Mouse (Mus musculus): ENCODE measurements around the gene Kantr. TPM values are rescaled to one million over a fixed set of nuclear protein-coding genes. Genes with fewer than 3 reads are reported as not detected.
"Not testable (repeated sequence)": the region's sequence is repeated elsewhere in the genome, so short reads cannot be mapped to it uniquely, and the experiment has no call there.

Kantr gene
- polyA plus RNA-seq, 1 experiment from 2014 or later: 14.9 TPM

DNA sequence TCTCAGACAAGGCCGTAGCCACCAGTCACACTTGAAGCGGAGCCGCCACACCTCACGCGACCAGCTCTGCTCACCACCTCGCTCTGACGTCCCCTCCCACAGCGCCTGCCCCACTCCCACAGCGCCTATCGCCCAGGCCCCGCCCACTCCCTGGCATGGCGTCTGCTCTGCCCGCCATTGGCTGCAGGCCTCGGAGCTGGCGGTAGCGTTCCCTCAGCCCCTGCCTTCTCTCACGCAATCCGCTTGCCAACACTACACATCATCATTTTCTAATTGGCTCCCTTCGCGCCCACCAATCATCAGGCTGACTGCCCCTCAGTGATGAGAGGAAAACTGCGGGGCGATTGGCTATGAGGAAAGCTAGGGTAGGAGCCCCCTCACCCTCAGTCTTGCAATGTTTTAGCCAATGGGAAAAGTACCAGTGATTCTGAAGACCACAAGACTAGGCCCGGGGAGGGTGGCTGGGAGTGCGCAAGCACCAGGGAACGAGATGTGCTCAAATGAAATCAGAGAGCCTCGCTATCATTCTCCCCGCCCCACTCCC is 15.1 kb upstream of the Kantr start, which contains the start of gene Tspyl2:
TSS of gene Tspyl2 (minus strand) at position 68 of the 544 bp plus-strand sequence.
- peak; percentile 98 for ATAC-seq (replicated peaks; ENCODE audit: low FRiP score, low TSS enrichment, low read depth)
- 11% methylated on average over 22 of the region's 27 CpGs for WGBS
- Histone ChIP-seq H3K4me3 (ENCODE audit: low read depth, low read length) (peak within 1 kb of the TSS; percentile 47), H3K27me3 (replicated peaks; ENCODE audit: control insufficient read depth, insufficient read depth, low read length) (peaks cover 14% of the 10 kb centered on the region), H3K27ac (ENCODE audit: low read depth) (peak within 1 kb of the TSS; percentile 86), H3K9ac (ENCODE audit: low read length) (peak within 1 kb of the TSS; percentile 65), H3K4me2 (ENCODE audit: low read length) (peak within 1 kb of the TSS; percentile 50), H3K9me3 (ENCODE audit: control insufficient read depth, low read length) (no peaks in the 10 kb centered on the region), H3K4me1 (replicated peaks; ENCODE audit: control insufficient read depth, insufficient read depth, low read length) (0 out of 2 replicates have a peak, but pooled peaks cover 6% of the 10 kb centered on the region), H3K36me3 (ENCODE audit: control insufficient read depth, insufficient read depth, low read length) (peaks cover 18% of the 10 kb centered on the region)
- peak; percentile 83 for DNase-seq (ENCODE audit: low spot score)

DNA sequence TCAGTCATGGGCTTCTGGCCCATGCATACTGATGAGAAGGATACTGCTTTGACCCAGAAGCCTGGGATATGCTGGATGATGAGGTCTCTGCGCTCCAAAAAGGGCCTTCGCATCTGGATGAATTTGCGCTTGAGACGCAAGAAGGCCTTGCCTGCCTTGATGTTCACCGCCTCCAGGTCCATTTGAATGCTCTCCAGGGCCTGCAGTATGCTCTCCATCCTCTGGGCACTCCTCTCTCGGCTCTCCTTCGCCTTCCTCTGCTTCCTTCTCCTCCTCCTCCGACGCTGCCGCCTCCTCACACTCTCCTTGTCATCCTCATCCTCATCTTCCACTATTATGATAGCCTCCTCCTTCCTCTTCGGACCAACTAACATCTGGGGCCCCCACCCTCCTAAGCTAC is 14.2 kb upstream of the Kantr start:
- 24% methylated on average over 11 of the region's 11 CpGs for WGBS
- DNase-seq (ENCODE audit: low spot score) (no peak), ATAC-seq (replicated peaks; ENCODE audit: low FRiP score, low TSS enrichment, low read depth) (no peak)
- peak overlapping the region; percentile 50 for H3K4me2 ChIP-seq (ENCODE audit: low read length)
- peak overlapping the region; percentile 65 for H3K9ac ChIP-seq (ENCODE audit: low read length)
- 0 out of 2 replicates have a peak, but pooled peaks cover 6% of the 10 kb centered on the region for H3K4me1 ChIP-seq (replicated peaks; ENCODE audit: control insufficient read depth, insufficient read depth, low read length)
- H3K27ac ChIP-seq (ENCODE audit: low read depth): peak overlapping the region; percentile 86; the same call in 1 of the 2 replicates
- peaks cover 11% of the 10 kb centered on the region for H3K27me3 ChIP-seq (replicated peaks; ENCODE audit: control insufficient read depth, insufficient read depth, low read length)
- H3K9me3 ChIP-seq (ENCODE audit: control insufficient read depth, low read length): no peaks in the 10 kb centered on the region
- peak overlapping the region; percentile 47 for H3K4me3 ChIP-seq (ENCODE audit: low read depth, low read length)
- peaks cover 18% of the 10 kb centered on the region for H3K36me3 ChIP-seq (ENCODE audit: control insufficient read depth, insufficient read depth, low read length)

DNA sequence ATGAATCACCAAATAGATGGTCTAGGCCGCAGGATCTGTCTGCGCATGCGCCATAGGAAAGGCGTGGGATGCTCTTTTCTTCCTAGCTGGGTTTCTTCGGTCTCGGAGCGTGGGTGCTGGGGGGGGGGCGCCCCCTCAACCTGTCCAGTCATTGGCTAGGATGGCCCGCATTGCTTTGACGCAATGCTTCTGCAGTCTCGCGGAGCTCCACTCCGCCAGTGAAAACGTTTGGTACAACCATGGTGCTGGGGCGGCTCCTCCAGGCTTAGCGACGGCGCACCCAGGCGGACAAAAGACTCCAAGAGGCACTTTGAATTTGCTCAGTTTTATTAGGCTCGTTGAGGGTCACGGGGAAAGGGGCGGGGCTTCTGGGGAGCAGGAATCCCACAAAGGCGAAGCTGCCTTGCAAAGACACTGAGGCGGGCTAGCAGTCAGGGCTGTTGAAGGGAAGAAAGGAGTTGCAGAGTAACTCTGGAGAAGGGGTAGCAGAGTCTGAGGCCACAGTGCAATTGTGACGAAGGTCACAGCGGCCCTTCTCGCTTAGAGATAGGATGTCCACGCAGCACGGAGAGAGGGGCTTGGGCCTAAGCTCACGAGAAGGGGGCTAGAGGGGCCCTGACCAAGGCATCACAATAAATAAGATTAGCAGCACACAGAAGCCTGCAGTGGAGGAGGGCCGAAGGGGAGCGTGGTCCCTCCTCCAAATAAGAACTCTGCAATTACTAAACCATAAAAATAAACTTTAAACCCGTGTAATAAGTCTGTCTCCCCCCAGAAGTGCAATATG is 9.4 kb upstream of the Kantr start:
- DNase-seq (ENCODE audit: low spot score) (peak; percentile 87), ATAC-seq (replicated peaks; ENCODE audit: low FRiP score, low TSS enrichment, low read depth) (peak; percentile 99)
- 12% methylated on average over 32 of the region's 33 CpGs for WGBS
- peak overlapping the region; percentile 58 for H3K9ac ChIP-seq (ENCODE audit: low read length)
- H3K4me3 ChIP-seq (ENCODE audit: low read depth, low read length): peak overlapping the region; percentile 24
- H3K4me1 ChIP-seq (replicated peaks; ENCODE audit: control insufficient read depth, insufficient read depth, low read length): 0 out of 2 replicates have a peak, but pooled peaks cover 6% of the 10 kb centered on the region
- H3K4me2 ChIP-seq (ENCODE audit: low read length): peak overlapping the region; percentile 47
- no peaks in the 10 kb centered on the region for H3K9me3 ChIP-seq (ENCODE audit: control insufficient read depth, low read length)
- 0 out of 2 replicates have a peak, but pooled peaks cover 7% of the 10 kb centered on the region for H3K27me3 ChIP-seq (replicated peaks; ENCODE audit: control insufficient read depth, insufficient read depth, low read length)
- peak overlapping the region; percentile 90 for H3K27ac ChIP-seq (ENCODE audit: low read depth)
- peaks cover 18% of the 10 kb centered on the region for H3K36me3 ChIP-seq (ENCODE audit: control insufficient read depth, insufficient read depth, low read length)

DNA sequence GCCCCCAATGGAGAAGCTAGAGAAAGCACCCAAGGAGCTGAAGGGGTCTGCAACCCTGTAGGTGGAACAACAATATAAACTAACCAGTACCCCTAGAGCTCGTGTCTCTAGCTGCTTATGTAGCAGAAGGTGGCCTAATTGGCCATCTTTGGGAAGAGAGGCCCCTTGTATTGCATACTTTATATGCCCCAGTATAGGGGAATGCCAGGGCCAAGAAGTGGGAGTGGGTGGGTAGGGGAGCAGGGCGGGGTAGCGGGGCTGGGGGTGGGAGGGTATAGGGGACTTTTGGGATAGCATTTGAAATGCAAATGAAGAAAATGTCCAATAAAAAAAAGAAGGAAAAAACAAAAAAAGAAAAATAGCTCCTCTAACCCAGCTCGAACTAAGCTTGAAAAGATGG is 8.8 kb upstream of the Kantr start:
- 49% methylated on average over 4 of the region's 4 CpGs for WGBS
- H3K4me1 ChIP-seq (replicated peaks; ENCODE audit: control insufficient read depth, insufficient read depth, low read length); H3K9ac ChIP-seq (ENCODE audit: low read length); DNase-seq (ENCODE audit: low spot score); ATAC-seq (replicated peaks; ENCODE audit: low FRiP score, low TSS enrichment, low read depth); H3K9me3 ChIP-seq (ENCODE audit: control insufficient read depth, low read length); H3K27me3 ChIP-seq (replicated peaks; ENCODE audit: control insufficient read depth, insufficient read depth, low read length): not testable (repeated sequence)
- Histone ChIP-seq H3K27ac (ENCODE audit: low read depth) (peak overlapping the region; percentile 90; the same call in 1 of the 2 replicates), H3K4me2 (ENCODE audit: low read length) (peak overlapping the region; percentile 28; the same call in 1 of the 2 replicates), H3K36me3 (ENCODE audit: control insufficient read depth, insufficient read depth, low read length) (peaks cover 18% of the 10 kb centered on the region), H3K4me3 (ENCODE audit: low read depth, low read length) (peak overlapping the region; percentile 10; the same call in 1 of the 2 replicates)

DNA sequence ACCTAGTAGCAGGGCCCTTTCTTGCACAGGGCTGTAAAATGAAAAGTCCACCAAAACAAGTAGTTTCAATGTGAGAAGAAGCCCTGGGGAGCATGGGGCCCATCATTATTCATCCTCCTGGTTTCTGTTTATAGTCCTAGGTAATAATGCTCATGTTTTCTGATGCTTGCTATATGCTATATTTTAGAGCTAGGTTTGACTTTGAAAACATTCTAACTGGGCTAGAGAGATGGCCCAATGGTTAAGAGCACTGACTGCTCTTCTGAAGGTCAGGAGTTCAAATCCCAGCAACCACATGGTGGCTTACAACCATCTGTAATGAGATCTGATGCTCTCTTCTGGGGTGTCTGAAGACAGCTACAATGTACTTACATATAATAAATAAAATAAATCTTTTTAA is 2.1 kb upstream of the Kantr start:
- not testable (repeated sequence) for DNase-seq (ENCODE audit: low spot score); H3K27ac ChIP-seq (ENCODE audit: low read depth); H3K9me3 ChIP-seq (ENCODE audit: control insufficient read depth, low read length); H3K4me3 ChIP-seq (ENCODE audit: low read depth, low read length); H3K4me1 ChIP-seq (replicated peaks; ENCODE audit: control insufficient read depth, insufficient read depth, low read length); H3K9ac ChIP-seq (ENCODE audit: low read length); ATAC-seq (replicated peaks; ENCODE audit: low FRiP score, low TSS enrichment, low read depth); H3K27me3 ChIP-seq (replicated peaks; ENCODE audit: control insufficient read depth, insufficient read depth, low read length); H3K36me3 ChIP-seq (ENCODE audit: control insufficient read depth, insufficient read depth, low read length); H3K4me2 ChIP-seq (ENCODE audit: low read length)

DNA sequence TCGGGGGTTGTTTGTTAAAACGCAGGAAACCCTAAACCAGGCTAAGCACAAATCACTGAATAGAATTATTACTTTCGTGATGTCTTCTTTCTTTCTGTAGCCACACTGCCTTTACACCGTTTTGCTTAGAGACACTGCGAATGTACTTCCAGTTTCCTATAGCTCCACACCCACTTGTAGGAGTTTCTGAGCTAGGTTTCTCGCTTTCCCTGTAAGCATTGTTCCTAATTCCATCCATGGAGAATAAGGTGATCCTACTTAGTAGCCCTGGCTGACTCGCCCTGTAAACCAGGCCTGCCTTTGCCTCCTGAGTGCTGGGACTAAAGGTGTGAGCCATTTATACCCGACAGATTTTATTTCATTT is 376 bp upstream of the Kantr start:
- ATAC-seq (replicated peaks; ENCODE audit: low FRiP score, low TSS enrichment, low read depth) (0 out of 2 replicates have a peak, but pooled peaks have one; percentile 33), DNase-seq (ENCODE audit: low spot score) (no peak)
- H3K9ac ChIP-seq (ENCODE audit: low read length): peak overlapping the region; percentile 22; the same call in 1 of the 2 replicates
- 0 out of 2 replicates have a peak, but pooled peaks cover 4% of the 10 kb centered on the region for H3K27me3 ChIP-seq (replicated peaks; ENCODE audit: control insufficient read depth, insufficient read depth, low read length)
- peak overlapping the region; percentile 50 for H3K4me2 ChIP-seq (ENCODE audit: low read length)
- H3K27ac ChIP-seq (ENCODE audit: low read depth): peak overlapping the region; percentile 16; the same call in 1 of the 2 replicates
- H3K36me3 ChIP-seq (ENCODE audit: control insufficient read depth, insufficient read depth, low read length): no peaks in the 10 kb centered on the region
- WGBS: 19% methylated on average over 8 of the region's 8 CpGs
- no peaks in the 10 kb centered on the region for H3K9me3 ChIP-seq (ENCODE audit: control insufficient read depth, low read length)
- H3K4me1 ChIP-seq (replicated peaks; ENCODE audit: control insufficient read depth, insufficient read depth, low read length): 0 out of 2 replicates have a peak, but pooled peaks cover 2% of the 10 kb centered on the region
- peak overlapping the region; percentile 51 for H3K4me3 ChIP-seq (ENCODE audit: low read depth, low read length)

DNA sequence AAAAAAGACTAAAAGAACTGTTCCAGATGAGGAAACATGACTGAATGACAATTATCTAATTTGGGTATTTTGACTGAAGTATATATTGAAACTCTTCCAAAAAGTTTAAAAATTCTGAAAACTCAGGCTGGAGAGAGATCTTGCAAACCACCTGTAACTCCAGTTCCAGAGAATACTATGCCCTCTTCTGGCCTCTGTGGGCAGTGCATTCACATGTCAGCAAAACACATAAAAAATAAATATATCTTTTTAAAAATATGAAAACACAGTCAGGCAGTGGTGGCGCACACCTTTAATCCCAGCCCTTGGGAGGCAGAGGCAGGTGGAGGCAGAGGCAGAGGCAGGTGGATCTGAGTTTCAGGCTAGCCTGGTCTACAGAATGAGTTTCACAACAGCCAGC is 3.7 kb downstream of the Kantr start:
- Histone ChIP-seq H3K36me3 (ENCODE audit: control insufficient read depth, insufficient read depth, low read length) (no peaks in the 10 kb centered on the region), H3K4me1 (replicated peaks; ENCODE audit: control insufficient read depth, insufficient read depth, low read length) (0 out of 2 replicates have a peak, but pooled peaks cover 2% of the 10 kb centered on the region), H3K9me3 (ENCODE audit: control insufficient read depth, low read length) (no peaks in the 10 kb centered on the region), H3K27ac (ENCODE audit: low read depth) (no peak overlapping the region), H3K4me2 (ENCODE audit: low read length) (no peak overlapping the region), H3K9ac (ENCODE audit: low read length) (no peak overlapping the region), H3K4me3 (ENCODE audit: low read depth, low read length) (no peak overlapping the region), H3K27me3 (replicated peaks; ENCODE audit: control insufficient read depth, insufficient read depth, low read length) (0 out of 2 replicates have a peak, but pooled peaks cover 4% of the 10 kb centered on the region)
- ATAC-seq (replicated peaks; ENCODE audit: low FRiP score, low TSS enrichment, low read depth) (no peak), DNase-seq (ENCODE audit: low spot score) (no peak)
- 81% methylated on average over 1 of the region's 1 CpGs for WGBS

DNA sequence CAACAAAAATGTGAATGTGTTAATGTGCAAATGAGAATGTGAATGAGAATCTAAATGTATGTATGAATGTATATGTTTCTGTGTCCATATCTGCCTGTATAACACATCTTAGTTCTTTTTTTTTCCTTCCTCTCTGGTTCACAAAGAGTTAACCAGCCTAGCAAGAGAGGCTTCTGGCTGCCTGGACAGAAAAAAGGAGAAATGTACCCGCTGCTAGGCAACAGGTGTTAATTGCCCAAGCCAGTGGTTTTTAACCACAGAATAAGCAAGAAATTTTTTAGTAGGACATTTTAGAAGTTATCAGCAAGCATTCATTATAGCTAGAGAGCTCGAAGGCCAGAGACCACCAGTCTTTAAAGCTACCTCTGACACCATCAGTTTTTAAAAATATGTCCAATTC is 4.5 kb downstream of the Kantr start:
- Histone ChIP-seq H3K27me3 (replicated peaks; ENCODE audit: control insufficient read depth, insufficient read depth, low read length) (0 out of 2 replicates have a peak, but pooled peaks cover 4% of the 10 kb centered on the region), H3K4me3 (ENCODE audit: low read depth, low read length) (no peak overlapping the region), H3K27ac (ENCODE audit: low read depth) (no peak overlapping the region), H3K4me2 (ENCODE audit: low read length) (no peak overlapping the region), H3K9ac (ENCODE audit: low read length) (no peak overlapping the region), H3K9me3 (ENCODE audit: control insufficient read depth, low read length) (no peaks in the 10 kb centered on the region), H3K36me3 (ENCODE audit: control insufficient read depth, insufficient read depth, low read length) (no peaks in the 10 kb centered on the region), H3K4me1 (replicated peaks; ENCODE audit: control insufficient read depth, insufficient read depth, low read length) (0 out of 2 replicates have a peak, but pooled peaks cover under 1% of the 10 kb centered on the region)
- DNase-seq (ENCODE audit: low spot score) (no peak), ATAC-seq (replicated peaks; ENCODE audit: low FRiP score, low TSS enrichment, low read depth) (no peak)
- WGBS: 36% methylated on average over 2 of the region's 2 CpGs

Data from intestine, embryonic 14.5 days (tissue).